Mouse (Mus musculus) myocyte (in vitro differentiated cells): Measurements from ENCODE around the gene 1700088E04Rik.

Source experiments
- E2F4 ChIP-seq: IDR thresholded peaks from one replicate; pipeline ENCODE4 v1.6.1; 2011; ENCODE audit warnings: mild to moderate bottlenecking, control low read depth, moderate library complexity; ENCODE audit not compliant: insufficient read depth
- MAX ChIP-seq: IDR thresholded peaks from one replicate; pipeline ENCODE4 v1.6.1; 2011; ENCODE audit warnings: low read depth, mild to moderate bottlenecking, control low read depth
- POLR2A ChIP-seq: IDR thresholded peaks from one replicate; pipeline ENCODE4 v1.6.1; 2011; ENCODE audit warnings: low read depth, mild to moderate bottlenecking, control low read depth, moderate library complexity; ENCODE audit not compliant: insufficient read length
- POLR2AphosphoS2 ChIP-seq: IDR thresholded peaks from one replicate; pipeline ENCODE4 v1.6.1; 2011; ENCODE audit warnings: low read depth, control low read depth; ENCODE audit not compliant: insufficient read length
- REST ChIP-seq: IDR thresholded peaks from one replicate; pipeline ENCODE4 v1.6.1; 2011; ENCODE audit warnings: mild to moderate bottlenecking, control low read depth, moderate library complexity; ENCODE audit not compliant: insufficient read depth, insufficient read length
- SRF ChIP-seq: IDR thresholded peaks from one replicate; pipeline ENCODE4 v1.6.1; 2011; ENCODE audit warnings: low read depth; ENCODE audit not compliant: control insufficient read depth, insufficient read length
- TCF12 ChIP-seq: IDR thresholded peaks from one replicate; pipeline ENCODE4 v1.6.1; 2011; ENCODE audit warnings: mild to moderate bottlenecking, control low read depth; ENCODE audit not compliant: poor library complexity, insufficient read depth, severe bottlenecking
- USF1 ChIP-seq: IDR thresholded peaks from one replicate; pipeline ENCODE4 v1.6.1; 2011; ENCODE audit warnings: low read depth, mild to moderate bottlenecking, control low read depth, moderate library complexity

DNA sequence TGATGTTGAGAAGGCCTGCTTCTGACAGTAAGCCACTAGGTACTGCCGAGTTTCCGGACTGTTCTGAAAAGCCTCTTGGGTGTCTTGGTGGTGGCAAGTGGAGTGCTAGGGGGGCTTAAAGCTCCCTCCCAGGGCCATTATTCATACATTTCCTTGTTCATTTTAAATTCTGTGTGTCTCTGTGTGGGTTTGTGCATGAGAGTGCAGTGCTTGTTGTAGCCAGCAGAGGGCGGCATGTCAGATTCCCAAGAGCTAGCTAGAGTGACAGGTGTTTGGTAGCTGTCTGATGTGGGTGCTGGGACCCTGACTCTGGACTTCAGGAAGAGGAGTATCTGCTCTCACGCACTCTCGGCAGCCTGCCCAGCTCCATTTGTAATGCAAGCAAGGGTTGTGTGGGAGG, 12.8 kb downstream of the 1700088E04Rik start:
- no peak for TF ChIP-seq USF1
- TF ChIP-seq POLR2A = no peak
- no peak for TF ChIP-seq TCF12
- TF ChIP-seq MAX = no peak
- TF ChIP-seq SRF = no peak
- TF ChIP-seq REST = no peak
- no peak for TF ChIP-seq POLR2AphosphoS2
- TF ChIP-seq E2F4 = no peak
